Comparison of ENCODE assay signal across 26 mouse cellular contexts in genomic region chr17:11397678-11398077, GRCm38 (mm10).
DNase-seq lines count a peak whose midpoint lies in the region; ATAC-seq and TF ChIP-seq lines count a peak whose summit lies in the region.
"Had no signal": no experiment of that assay in that cellular context is flagged by ENCODE, and none has a peak within 500 bp of the region (broad histone marks: within the 10 kb centered on the region; RNA-seq: fewer than 3 reads in every experiment).

No protein-coding gene starts in this region.

- H3K4me2 ChIP-seq in midbrain, embryonic 11.5 days, result no peak overlapping the region
- no peak overlapping the region for H3K4me2 ChIP-seq in midbrain, embryonic 15.5 days
- H3K4me2 ChIP-seq: embryonic facial prominence, embryonic 12.5 days; embryonic facial prominence, embryonic 15.5 days; heart, embryonic 12.5 days; heart, embryonic 15.5 days; hindbrain, embryonic 14.5 days had no signal

- H3K27me3 ChIP-seq in midbrain, embryonic 11.5 days (ENCODE audit: control insufficient read depth, insufficient read depth, low read length), result no peaks in the 10 kb centered on the region
- H3K27me3 ChIP-seq in midbrain, embryonic 15.5 days (replicated peaks), result no peaks in the 10 kb centered on the region
- H3K27me3 ChIP-seq in kidney, adult 2 months (replicated peaks; ENCODE audit: control insufficient read depth, insufficient read depth, low read length), result no peaks in the 10 kb centered on the region
- H3K27me3 ChIP-seq: embryonic facial prominence, embryonic 12.5 days; embryonic facial prominence, embryonic 15.5 days; heart, embryonic 12.5 days; heart, embryonic 15.5 days had no signal

- no peak for ATAC-seq in midbrain, embryonic 11.5 days (ENCODE audit: low FRiP score)
- no peak for ATAC-seq in midbrain, embryonic 15.5 days (replicated peaks)
- ATAC-seq: CD4-positive, CD25-positive, alpha-beta regulatory T cell, adult 4 months; forebrain, embryonic 14.5 days; forebrain, postnatal 0 days; hindbrain, postnatal 0 days; inflammation-experienced regulatory T-cells, adult 6 months had no signal

- no peak for TF ChIP-seq POLR2A in kidney, adult 2 months (IDR thresholded peaks at IDR 0.05; ENCODE audit: low read depth, low read length)

- no peaks in the 10 kb centered on the region for H3K36me3 ChIP-seq in midbrain, embryonic 11.5 days (ENCODE audit: control insufficient read depth, insufficient read depth, low read length)
- H3K36me3 ChIP-seq in midbrain, embryonic 15.5 days (replicated peaks), result no peaks in the 10 kb centered on the region
- H3K36me3 ChIP-seq in kidney, adult 2 months (ENCODE audit: control insufficient read depth, insufficient read depth, low read length), result no peaks in the 10 kb centered on the region
- H3K36me3 ChIP-seq: embryonic facial prominence, embryonic 12.5 days; embryonic facial prominence, embryonic 15.5 days; heart, embryonic 12.5 days; heart, embryonic 15.5 days had no signal

- no peak overlapping the region for H3K4me3 ChIP-seq in midbrain, embryonic 11.5 days (ENCODE audit: low read depth, low read length)
- H3K4me3 ChIP-seq in midbrain, embryonic 15.5 days, result no peak overlapping the region
- no peak overlapping the region for H3K4me3 ChIP-seq in kidney, adult 2 months (ENCODE audit: insufficient read depth, low read depth, low read length)
- H3K4me3 ChIP-seq: embryonic facial prominence, embryonic 12.5 days; embryonic facial prominence, embryonic 15.5 days; gastrocnemius, adult 2 months; heart, embryonic 12.5 days; heart, embryonic 15.5 days had no signal

- no peaks in the 10 kb centered on the region for H3K4me1 ChIP-seq in midbrain, embryonic 11.5 days (ENCODE audit: control insufficient read depth, insufficient read depth, low read length)
- no peaks in the 10 kb centered on the region for H3K4me1 ChIP-seq in midbrain, embryonic 15.5 days
- 0 out of 2 replicates have a peak, but pooled peaks cover 3% of the 10 kb centered on the region for H3K4me1 ChIP-seq in kidney, adult 2 months (ENCODE audit: control insufficient read depth, insufficient read depth, low read length)
- H3K4me1 ChIP-seq: embryonic facial prominence, embryonic 12.5 days; heart, embryonic 12.5 days had no signal

- 85% methylated on average over 4 of the region's 4 CpGs for WGBS in midbrain, embryonic 11.5 days
- WGBS in midbrain, embryonic 15.5 days, result 78% methylated on average over 4 of the region's 4 CpGs
- 89% methylated on average over 4 of the region's 4 CpGs for WGBS in kidney, adult 2 months

- no peak for TF ChIP-seq CTCF in kidney, adult 2 months (conservative IDR thresholded peaks at IDR 0.05; ENCODE audit: insufficient read depth, insufficient read length, low read depth, low read length)

- no peak overlapping the region for H3K27ac ChIP-seq in midbrain, embryonic 11.5 days (ENCODE audit: low read depth, low read length)
- H3K27ac ChIP-seq in midbrain, embryonic 15.5 days, result no peak overlapping the region
- H3K27ac ChIP-seq in kidney, adult 2 months (ENCODE audit: insufficient read depth, low read depth, low read length), result no peak overlapping the region
- H3K27ac ChIP-seq: embryonic facial prominence, embryonic 12.5 days; embryonic facial prominence, embryonic 15.5 days; gastrocnemius, adult 2 months; heart, embryonic 15.5 days; hindbrain, embryonic 14.5 days; hindbrain, postnatal 0 days had no signal

- no peaks in the 10 kb centered on the region for H3K9me3 ChIP-seq in midbrain, embryonic 11.5 days (ENCODE audit: control insufficient read depth, low read length)
- no peaks in the 10 kb centered on the region for H3K9me3 ChIP-seq in midbrain, embryonic 15.5 days
- H3K9me3 ChIP-seq: embryonic facial prominence, embryonic 12.5 days; embryonic facial prominence, embryonic 15.5 days; heart, embryonic 12.5 days; heart, embryonic 15.5 days had no signal

- peak; percentile 53 for DNase-seq in midbrain, embryonic 11.5 days (ENCODE audit: low spot score, missing footprints)
- DNase-seq in adrenal gland, adult (ENCODE audit: inconsistent age in 2 of 2, low spot score in 1 of 2), result peak; percentile 83 to 85
- DNase-seq in adrenal gland, adult 2 months, result peak; percentile 85
- DNase-seq in adrenal gland, postnatal 14 days, result peak; percentile 80
- no peak for DNase-seq in right cerebral cortex, adult 2 months (ENCODE audit: low spot score in 2 of 2)
- DNase-seq in kidney, adult 2 months, result no peak
- no peak for DNase-seq in yolk sac, embryonic 10.5 days (ENCODE audit: low spot score)
- DNase-seq: cerebellum, adult 11-12 months; cerebellum, adult 9-10 months; cerebellum, postnatal 25 days; forebrain, postnatal 0 days; gastrocnemius, adult 2 months; gastrocnemius, postnatal 14 days; heart, adult 18-20 months; heart, postnatal 10 days; heart, postnatal 4 days had no signal

- H3K9ac ChIP-seq in midbrain, embryonic 11.5 days (ENCODE audit: low read length), result no peak overlapping the region
- H3K9ac ChIP-seq in midbrain, embryonic 15.5 days, result no peak overlapping the region
- H3K9ac ChIP-seq: embryonic facial prominence, embryonic 12.5 days; embryonic facial prominence, embryonic 15.5 days; forebrain, postnatal 0 days; heart, embryonic 12.5 days; heart, embryonic 15.5 days; hindbrain, embryonic 14.5 days had no signal

Comparison
In these comparisons a context has a peak if more than half of its experiments do, and no peak if none do; other contexts are left out.
1. DNase-seq: peak in midbrain, embryonic 11.5 days (single experiment), adrenal gland, adult (2 of 2), adrenal gland, adult 2 months (single experiment) and adrenal gland, postnatal 14 days (single experiment); none in right cerebral cortex, adult 2 months (0 of 2), kidney, adult 2 months (single experiment) and yolk sac, embryonic 10.5 days (single experiment).